Mouse (Mus musculus): Measurements from ENCODE around the gene Cd80.
"Not testable (repeated sequence)": the region's sequence is repeated elsewhere in the genome, so short reads cannot be mapped to it uniquely, and the experiment has no call there.

Gene Cd80

GRCm38 (mm10) chr16:38474677-38475286, 19.4 kb downstream of the Cd80 start:
- DNase-seq: no peak

GRCm38 (mm10) chr16:38475681-38476311, 20.4 kb downstream of the Cd80 start:
- DNase-seq: no peak

GRCm38 (mm10) chr16:38476312-38477240, 21.2 kb downstream of the Cd80 start:
- DNase-seq: peak; percentile 44 to 45

GRCm38 (mm10) chr16:38477241-38477608, 21.9 kb downstream of the Cd80 start:
- DNase-seq: not testable (repeated sequence)

GRCm38 (mm10) chr16:38478296-38478695, 22.9 kb downstream of the Cd80 start:
- no peak for DNase-seq

GRCm38 (mm10) chr16:38481327-38481726, 26.0 kb downstream of the Cd80 start:
- DNase-seq: no peak

GRCm38 (mm10) chr16:38482780-38483562, 27.6 kb downstream of the Cd80 start:
- peak; percentile 19 to 36 for DNase-seq

GRCm38 (mm10) chr16:38483582-38484309, 28.4 kb downstream of the Cd80 start:
- DNase-seq: no peak

- no peak for DNase-seq
These were observed 37.2 kb downstream of the Cd80 start for GRCm38 (mm10) chr16:38492551-38492950.

- DNase-seq: no peak
These were observed 38.5 kb downstream of the Cd80 start for GRCm38 (mm10) chr16:38493890-38494289.

- no peak for DNase-seq
These were observed 41.3 kb downstream of the Cd80 start for GRCm38 (mm10) chr16:38496604-38497140.

GRCm38 (mm10) chr16:38502469-38502868, 47.1 kb downstream of the Cd80 start:
- DNase-seq: no peak

- DNase-seq: no peak
These were observed 48.2 kb downstream of the Cd80 start for GRCm38 (mm10) chr16:38503528-38503927.

GRCm38 (mm10) chr16:38506041-38506634, 50.8 kb downstream of the Cd80 start:
- peak; percentile 62 to 71 for DNase-seq

- DNase-seq: no peak
These were observed 55.5 kb downstream of the Cd80 start for GRCm38 (mm10) chr16:38510846-38511245.

- no peak for DNase-seq
These were observed 63.8 kb downstream of the Cd80 start for GRCm38 (mm10) chr16:38519140-38519539.

GRCm38 (mm10) chr16:38521211-38521987, 66.0 kb downstream of the Cd80 start:
- no peak for DNase-seq

GRCm38 (mm10) chr16:38522129-38523084, 67.0 kb downstream of the Cd80 start, which contains the start of gene Timmdc1:
TSS of gene Timmdc1 (minus strand) at chr16:38522663.
- DNase-seq: peak; percentile 95 to 97

- DNase-seq: no peak
These were observed 70.9 kb downstream of the Cd80 start for GRCm38 (mm10) chr16:38526264-38526663.

Data from cerebellum, postnatal 36 days (tissue).